Mouse (Mus musculus) embryonic facial prominence, embryonic 11.5 days (tissue): ENCODE data around the gene Rictor. TPM values are rescaled to one million over a fixed set of nuclear protein-coding genes. Genes with fewer than 3 reads are reported as not detected.
A peak's percentile ranks its signal among the peaks of the same experiment; 100 is the strongest.
"Not testable (repeated sequence)": the region's sequence is repeated elsewhere in the genome, so short reads cannot be mapped to it uniquely, and the experiment has no call there.

Source experiments
- ATAC-seq: fragments of 200-750 bp; cut with Nextera tagmentation; replicated peaks from 2 replicates; pipeline ENCODE4 v1.8.0; 2017; ENCODE audit warnings: low read depth; ENCODE audit not compliant: insufficient number of reproducible peaks, low FRiP score, low TSS enrichment
- DNase-seq: peaks from one replicate; pipeline ENCODE4 v3.0.0-alpha.2; 2015; ENCODE audit warnings: low spot score
- H3K27ac ChIP-seq: fragments of 300-500 bp; sonication (generic); replicated peaks from 2 replicates; pipeline ENCODE4 v1.5.1; 2014; ENCODE audit warnings: mild to moderate bottlenecking, low read depth, low read length, control low read depth
- H3K27me3 ChIP-seq: fragments of 300-500 bp; sonication (generic); 2 replicates; pipeline ENCODE4 v1.6.1; 2014; ENCODE audit warnings: mild to moderate bottlenecking, low read length, moderate library complexity, mixed read lengths; ENCODE audit not compliant: control insufficient read depth, insufficient read depth
- H3K36me3 ChIP-seq: fragments of 300-500 bp; sonication (generic); replicated peaks from 2 replicates; pipeline ENCODE4 v1.6.1; 2014; ENCODE audit warnings: low read depth, mild to moderate bottlenecking, low read length, moderate library complexity, mixed read lengths; ENCODE audit not compliant: control insufficient read depth, insufficient read depth
- H3K4me1 ChIP-seq: fragments of 300-500 bp; sonication (generic); 2 replicates; pipeline ENCODE4 v1.6.1; 2014; ENCODE audit warnings: low read length, mixed read lengths; ENCODE audit not compliant: control insufficient read depth, insufficient read depth
- H3K4me2 ChIP-seq: fragments of 300-500 bp; sonication (generic); 2 replicates; pipeline ENCODE4 v1.6.1; 2014; ENCODE audit warnings: low read depth, mild to moderate bottlenecking, control low read depth, low read length, moderate library complexity
- H3K4me3 ChIP-seq: fragments of 300-500 bp; sonication (generic); 2 replicates; pipeline ENCODE4 v1.5.1; 2014; ENCODE audit warnings: low read depth, low read length, control low read depth
- H3K9ac ChIP-seq: fragments of 300-500 bp; sonication (generic); replicated peaks from 2 replicates; pipeline ENCODE4 v1.6.1; 2014; ENCODE audit warnings: mild to moderate bottlenecking, control low read depth, low read length
- H3K9me3 ChIP-seq: fragments of 300-500 bp; sonication (generic); replicated peaks from 2 replicates; pipeline ENCODE4 v1.6.1; 2016; ENCODE audit warnings: mild to moderate bottlenecking, low read length, inconsistent platforms, mixed read lengths; ENCODE audit not compliant: control insufficient read depth
- WGBS: fragments of 180-500 bp; shearing (Covaris S2); extraction: QIAGEN DNeasy Blood & Tissue Kit; methylation state at CpG from one replicate; pipeline ENCODE4 v1.1.7; 2014; 5-methylcytosine and 5-hydroxymethylcytosine counted together
- polyA plus RNA-seq: library from polyadenylated mRNA; unstranded; fragments of >200 nt; fragmentation: Nextera tagmentation; extraction: Ambion mirVana; gene quantifications from 2 replicates; pipeline ENCODE4 v1.2.1, GENCODE M21; 2014

Gene Rictor
- polyA plus RNA-seq, 1 experiment from 2014 or later: 40.2 TPM

GRCm38 (mm10) chr15:6791648-6792047 lies 83.5 kb downstream of the Rictor start:
- no peaks in the 10 kb centered on the region for H3K27me3 ChIP-seq
- WGBS: 94% methylated on average over 11 of the region's 11 CpGs
- H3K27ac ChIP-seq: no peak overlapping the region
- no peak overlapping the region for H3K4me2 ChIP-seq
- DNase-seq (no peak), ATAC-seq (no peak)
- H3K9ac ChIP-seq: no peak overlapping the region
- no peak overlapping the region for H3K4me3 ChIP-seq
- no peaks in the 10 kb centered on the region for H3K9me3 ChIP-seq
- H3K4me1 ChIP-seq: no peaks in the 10 kb centered on the region
- H3K36me3 ChIP-seq: peaks cover 13% of the 10 kb centered on the region

DNA sequence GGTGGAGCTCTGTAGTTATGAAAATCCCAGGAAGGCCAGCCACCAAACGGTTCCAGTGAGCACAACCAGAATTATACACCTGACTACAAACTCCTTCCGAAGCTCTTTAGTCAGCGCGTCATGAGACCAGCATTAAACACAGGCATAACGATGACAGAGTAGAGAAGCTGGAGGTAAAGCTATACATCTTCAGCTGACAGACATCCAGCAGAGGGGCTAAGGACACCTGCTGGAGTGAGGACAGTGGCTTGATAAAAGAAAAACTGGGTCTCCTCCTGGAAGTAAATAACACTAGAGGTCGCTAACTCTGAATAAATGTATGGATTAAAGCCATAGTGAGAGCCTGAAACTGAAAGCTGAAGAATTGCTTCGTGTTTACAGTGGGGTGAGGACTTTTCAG lies 84.7 kb downstream of the Rictor start:
- Histone ChIP-seq H3K9me3 (no peaks in the 10 kb centered on the region), H3K4me3 (no peak overlapping the region), H3K4me2 (no peak overlapping the region), H3K27me3 (no peaks in the 10 kb centered on the region), H3K27ac (no peak overlapping the region), H3K9ac (no peak overlapping the region), H3K36me3 (peaks cover 14% of the 10 kb centered on the region), H3K4me1 (no peaks in the 10 kb centered on the region)
- no peak for DNase-seq
- WGBS: 83% methylated on average over 7 of the region's 7 CpGs
- ATAC-seq: no peak

DNA sequence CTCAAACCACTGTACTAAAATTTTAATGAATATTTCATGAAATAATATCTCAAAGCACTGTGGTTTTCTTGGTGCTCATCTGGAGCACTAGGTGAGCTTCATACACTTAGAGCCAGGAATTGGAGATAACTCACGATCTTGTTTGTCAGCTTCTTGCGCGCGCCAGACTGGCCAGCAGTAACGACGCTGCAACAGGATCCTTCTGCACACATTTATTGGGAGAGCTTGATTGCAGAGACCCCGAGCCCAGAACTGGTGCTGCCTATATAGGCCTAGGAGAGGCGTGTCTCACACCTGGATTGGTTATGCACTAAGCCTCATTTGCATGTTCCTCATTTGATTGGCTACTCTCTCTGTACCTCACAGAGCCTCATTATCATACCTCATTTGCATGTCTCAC lies 93.0 kb downstream of the Rictor start:
- peaks cover 10% of the 10 kb centered on the region for H3K36me3 ChIP-seq
- not testable (repeated sequence) for H3K9me3 ChIP-seq, H3K27me3 ChIP-seq, H3K9ac ChIP-seq, DNase-seq, H3K4me1 ChIP-seq, H3K4me3 ChIP-seq, H3K4me2 ChIP-seq, ATAC-seq, H3K27ac ChIP-seq
- WGBS: 95% methylated on average over 8 of the region's 8 CpGs

DNA sequence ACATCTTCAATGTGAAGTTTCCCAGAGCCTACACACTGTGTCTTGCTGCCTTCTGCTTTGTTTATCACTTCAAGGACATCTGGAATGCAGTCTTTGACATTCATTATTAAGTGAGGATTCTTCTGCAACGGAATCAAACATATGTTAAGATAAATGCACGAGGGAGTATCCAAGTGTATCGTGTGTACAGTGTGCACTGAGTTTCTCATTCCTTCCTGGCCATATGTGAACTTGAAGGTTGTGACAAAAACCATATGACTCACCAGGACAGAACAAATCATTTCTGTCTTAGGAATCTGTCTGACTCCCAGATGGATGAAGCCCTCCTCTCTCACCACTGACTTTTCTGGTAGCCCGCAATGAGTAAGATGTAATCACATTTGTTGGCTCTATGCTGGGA lies 107.6 kb downstream of the Rictor start:
- Histone ChIP-seq H3K4me1 (no peaks in the 10 kb centered on the region), H3K4me2 (no peak overlapping the region), H3K27me3 (no peaks in the 10 kb centered on the region), H3K9ac (no peak overlapping the region), H3K4me3 (no peak overlapping the region), H3K9me3 (no peaks in the 10 kb centered on the region), H3K27ac (no peak overlapping the region), H3K36me3 (no peaks in the 10 kb centered on the region)
- ATAC-seq (no peak), DNase-seq (no peak)
- 80% methylated on average over 4 of the region's 4 CpGs for WGBS

GRCm38 (mm10) chr15:6840199-6840598 lies 132.0 kb downstream of the Rictor start:
- no peaks in the 10 kb centered on the region for H3K27me3 ChIP-seq
- no peak overlapping the region for H3K4me3 ChIP-seq
- ATAC-seq: peak; percentile 34; the same call in 1 of the 2 replicates
- H3K9me3 ChIP-seq: no peaks in the 10 kb centered on the region
- H3K4me2 ChIP-seq: no peak overlapping the region
- no peak overlapping the region for H3K9ac ChIP-seq
- H3K36me3 ChIP-seq: no peaks in the 10 kb centered on the region
- peak; percentile 56 for DNase-seq
- 52% methylated on average over 4 of the region's 4 CpGs for WGBS
- no peaks in the 10 kb centered on the region for H3K4me1 ChIP-seq
- H3K27ac ChIP-seq: no peak overlapping the region

DNA sequence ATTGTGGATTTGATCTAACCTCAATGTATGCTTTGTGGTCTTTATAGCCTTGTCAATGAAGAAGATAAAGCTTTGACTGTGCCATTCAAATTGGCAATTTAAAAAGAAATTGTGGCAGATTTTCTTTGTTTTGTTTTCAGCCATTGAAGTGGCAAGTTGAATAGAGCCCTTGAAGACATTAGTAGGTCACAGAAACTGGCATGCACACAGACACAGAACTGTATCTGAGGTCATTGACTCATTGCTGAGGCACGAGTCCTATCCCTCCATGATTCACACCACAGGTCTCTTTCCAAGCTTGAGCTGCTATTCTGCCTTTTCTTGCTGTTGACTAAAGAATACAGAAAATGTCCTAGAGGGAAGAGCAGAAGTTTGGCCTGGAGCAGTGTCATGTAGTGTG lies 141.7 kb downstream of the Rictor start:
- no peak overlapping the region for H3K27ac ChIP-seq
- DNase-seq (no peak), ATAC-seq (no peak)
- H3K9me3 ChIP-seq: no peaks in the 10 kb centered on the region
- H3K4me2 ChIP-seq: no peak overlapping the region
- no peaks in the 10 kb centered on the region for H3K36me3 ChIP-seq
- no peak overlapping the region for H3K4me3 ChIP-seq
- 68% methylated on average over 1 of the region's 1 CpGs for WGBS
- no peaks in the 10 kb centered on the region for H3K27me3 ChIP-seq
- no peak overlapping the region for H3K9ac ChIP-seq
- H3K4me1 ChIP-seq: no peaks in the 10 kb centered on the region

Other genes starting within 250 kb of the Rictor start
- gene Fyb, start 185.5 kb upstream of the Rictor start, polyA plus RNA-seq: 2.2 and 2.8 TPM in 2 replicates
- 0.22 and 0.42 TPM in 2 replicates for gene Osmr, start 166.6 kb downstream of the Rictor start, polyA plus RNA-seq